Mouse (Mus musculus): ENCODE results near the gene Apol7c.

GRCm38 (mm10) chr15:77561792-77562191, 28.7 kb upstream of the Apol7c start, which contains the start of gene 1700025B11Rik:
- no peak for TF ChIP-seq TAL1 (IDR thresholded peaks at IDR 0.05; ENCODE audit: low read length)
- TF ChIP-seq POLR2A (IDR thresholded peaks at IDR 0.05; ENCODE audit: control insufficient read depth in 1 of 2, insufficient read depth in 1 of 2, low read depth in 1 of 2, low read length in 2 of 2, poor library complexity in 1 of 2) = no peak
- no peak for TF ChIP-seq CTCF (IDR thresholded peaks at IDR 0.05 in 2 of 3, conservative IDR thresholded peaks at IDR 0.05 in 1 of 3; ENCODE audit: control insufficient read depth in 1 of 3, insufficient read depth in 1 of 3, low read depth in 2 of 3, low read length in 3 of 3, poor library complexity in 1 of 3, severe bottlenecking in 1 of 3)
- TF ChIP-seq TBP (IDR thresholded peaks at IDR 0.05; ENCODE audit: low read depth, low read length) = no peak
